In genomic region chr12:79193441-79193840, GRCm38 (mm10) we compare ENCODE assay signal across 9 mouse cellular contexts. TPM values are rescaled to one million over a fixed set of nuclear protein-coding genes. Genes with fewer than 3 reads are reported as not detected.
A peak's percentile ranks its signal among the peaks of the same experiment; 100 is the strongest.
DNase-seq lines count a peak whose midpoint lies in the region; ATAC-seq and TF ChIP-seq lines count a peak whose summit lies in the region.
"Had no signal": no experiment of that assay in that cellular context is flagged by ENCODE, and none has a peak within 500 bp of the region (broad histone marks: within the 10 kb centered on the region; RNA-seq: fewer than 3 reads in every experiment).

No protein-coding gene starts in this region.

- ATAC-seq in heart, embryonic 12.5 days (ENCODE audit: insufficient number of reproducible peaks, low FRiP score), result no peak
- peak; percentile 58; the same call in 1 of the 2 replicates for ATAC-seq in monocyte, adult 5-6 weeks (replicated peaks; ENCODE audit: insufficient number of reproducible peaks, low FRiP score, low TSS enrichment, poor library complexity, severe bottlenecking)

- H3K9ac ChIP-seq in heart, adult 2 months (ENCODE audit: low read depth, low read length), result no peak overlapping the region
- no peak overlapping the region for H3K9ac ChIP-seq in heart, embryonic 12.5 days

- no peaks in the 10 kb centered on the region for H3K27me3 ChIP-seq in heart, adult 2 months (ENCODE audit: control insufficient read depth, insufficient read depth, low read length)
- H3K27me3 ChIP-seq in heart, embryonic 12.5 days (replicated peaks), result no peaks in the 10 kb centered on the region
- H3K27me3 ChIP-seq in heart, embryonic 10.5 days (ENCODE audit: insufficient read depth, poor library complexity, severe bottlenecking), result no peaks in the 10 kb centered on the region

- H3K79me2 ChIP-seq in heart, adult 2 months (replicated peaks; ENCODE audit: control insufficient read depth, insufficient read depth, low read length), result no peaks in the 10 kb centered on the region

- peaks cover 3% of the 10 kb centered on the region for H3K4me1 ChIP-seq in heart, adult 2 months (ENCODE audit: control insufficient read depth, insufficient read depth, low read length)
- peaks cover 12% of the 10 kb centered on the region for H3K4me1 ChIP-seq in heart, embryonic 12.5 days (replicated peaks)
- peaks cover 14% of the 10 kb centered on the region for H3K4me1 ChIP-seq in heart, embryonic 10.5 days

- 1% methylated on average over 3 of the region's 3 CpGs for WGBS in heart, adult 2 months
- 4% methylated on average over 3 of the region's 3 CpGs for WGBS in heart, embryonic 12.5 days
- WGBS in heart, embryonic 10.5 days, result 3% methylated on average over 3 of the region's 3 CpGs

- H3K9me3 ChIP-seq in heart, embryonic 12.5 days (replicated peaks), result no peaks in the 10 kb centered on the region
- H3K9me3 ChIP-seq in heart, embryonic 10.5 days, result no peaks in the 10 kb centered on the region

- intact Hi-C loops in heart, adult 2 months (cut with DNase I), result loop anchor here (5.0 kb wide), 1 partner anchor 69 kb away; no protein-coding TSS in a partner anchor
- intact Hi-C loops in left cerebral cortex, adult 2 months (cut with DNase I), result loop anchor here (1.0 kb wide), 1 partner anchor 68 kb away; no protein-coding TSS in a partner anchor

- peak; percentile 87 for TF ChIP-seq CTCF in heart, adult 2 months (IDR thresholded peaks at IDR 0.05)
- TF ChIP-seq CTCF in left cerebral cortex, adult 2 months (IDR thresholded peaks at IDR 0.05), result peak; percentile 80

- DNase-seq in heart, adult 2 months, result peak; percentile 57 to 62
- peak; percentile 76 for DNase-seq in MN1 (ENCODE audit: low spot score)
- DNase-seq in cerebellum, postnatal 10 days, result peak; percentile 84 to 86
- peak; percentile 86 for DNase-seq in heart, embryonic 10.5 days (ENCODE audit: low spot score)
- peak; percentile 67 to 69 for DNase-seq in left cerebral cortex, adult 2 months (ENCODE audit: extremely low spot score in 1 of 2, low spot score in 2 of 2)
- DNase-seq in telencephalon, adult 2 months (ENCODE audit: low read depth, low spot score), result peak; percentile 62

- no peak for TF ChIP-seq POLR2A in heart, adult 2 months (IDR thresholded peaks at IDR 0.05; ENCODE audit: insufficient read depth, low read depth, low read length)

- no peak overlapping the region for H3K4me3 ChIP-seq in heart, adult 2 months
- no peak overlapping the region for H3K4me3 ChIP-seq in heart, embryonic 12.5 days
- no peak overlapping the region for H3K4me3 ChIP-seq in heart, embryonic 10.5 days
- no peak overlapping the region for H3K4me3 ChIP-seq in left cerebral cortex, adult 2 months
- H3K4me3 ChIP-seq: myocyte had no signal

- no peak overlapping the region for H3K27ac ChIP-seq in heart, adult 2 months
- no peak overlapping the region for H3K27ac ChIP-seq in heart, embryonic 12.5 days (ENCODE audit: poor library complexity, severe bottlenecking)
- no peak overlapping the region for H3K27ac ChIP-seq in heart, embryonic 10.5 days
- no peak overlapping the region for H3K27ac ChIP-seq in left cerebral cortex, adult 2 months

- no peak overlapping the region for H3K4me2 ChIP-seq in heart, embryonic 12.5 days

- no peaks in the 10 kb centered on the region; the same call in 1 of the 2 replicates for H3K36me3 ChIP-seq in heart, adult 2 months (ENCODE audit: control insufficient read depth, insufficient read depth, low read length)
- peaks cover under 1% of the 10 kb centered on the region; the same call in 1 of the 2 replicates for H3K36me3 ChIP-seq in heart, embryonic 12.5 days
- peaks cover under 1% of the 10 kb centered on the region; the same call in 1 of the 2 replicates for H3K36me3 ChIP-seq in heart, embryonic 10.5 days

- TF ChIP-seq EP300 in heart, adult 2 months (IDR thresholded peaks at IDR 0.05; ENCODE audit: insufficient read depth, low read depth, low read length), result no peak

RNA-seq across cellular contexts. Expression of gene Rdh11, which starts 1.3 kb away (rescaled TPM):
- total RNA-seq in heart, adult 2 months (2021), result 1 to 10 TPM; 2.3 to 3.2 TPM
- polyA plus RNA-seq in heart, adult 2 months (2012; rRNA removed), result 1.6 and 4.2 TPM in 2 replicates
- 17.5 and 18.4 TPM in 2 replicates for polyA plus RNA-seq in heart, embryonic 12.5 days (2016; fragmentation: Nextera tagmentation; extraction: Ambion mirVana)
- polyA plus RNA-seq in heart, embryonic 10.5 days (2016; fragmentation: Nextera tagmentation; extraction: Ambion mirVana), result 19.7 and 20.9 TPM in 2 replicates
- 10 to 100 TPM; 19.3 to 20.9 TPM for total RNA-seq in left cerebral cortex, adult 2 months (2021)
- total RNA-seq in monocyte, adult 5-6 weeks (2017), result 12.8 to 17.7 TPM (median 13.6 TPM) in 3 replicates

RNA-seq across cellular contexts. Expression of gene Rdh12, which starts 15.3 kb away (rescaled TPM):
- total RNA-seq in heart, adult 2 months (2021), result under 1 TPM in 1 of 2 experiments, not detected in 1; 0.37 TPM
- 0.67 and 0.72 TPM in 2 replicates for polyA plus RNA-seq in heart, adult 2 months (2012; rRNA removed)
- polyA plus RNA-seq in heart, embryonic 12.5 days (2016; fragmentation: Nextera tagmentation; extraction: Ambion mirVana), result 0.51 and 0.87 TPM in 2 replicates
- 0.47 and 0.58 TPM in 2 replicates for polyA plus RNA-seq in heart, embryonic 10.5 days (2016; fragmentation: Nextera tagmentation; extraction: Ambion mirVana)
- 1 to 10 TPM; 1.8 to 2.1 TPM for total RNA-seq in left cerebral cortex, adult 2 months (2021)
- 5.2 to 7.9 TPM (median 5.2 TPM) in 3 replicates for total RNA-seq in monocyte, adult 5-6 weeks (2017)

RNA-seq across cellular contexts. Expression of gene Vti1b, which starts 21.0 kb away (rescaled TPM):
- total RNA-seq in heart, adult 2 months (2021), result 100 to 1,000 TPM; 100 to 103 TPM
- polyA plus RNA-seq in heart, adult 2 months (2012; rRNA removed), result 37.3 and 47.7 TPM in 2 replicates
- 93.7 and 100 TPM in 2 replicates for polyA plus RNA-seq in heart, embryonic 12.5 days (2016; fragmentation: Nextera tagmentation; extraction: Ambion mirVana)
- polyA plus RNA-seq in heart, embryonic 10.5 days (2016; fragmentation: Nextera tagmentation; extraction: Ambion mirVana), result 107 and 109 TPM in 2 replicates
- total RNA-seq in left cerebral cortex, adult 2 months (2021), result 100 to 1,000 TPM; 247 to 256 TPM
- 199 to 253 TPM (median 246 TPM) in 3 replicates for total RNA-seq in monocyte, adult 5-6 weeks (2017)
